Mouse (Mus musculus): ENCODE results near the gene Plch2.

Plch2 gene

GRCm38 (mm10) chr4:154994876-154995275, 61.7 kb downstream of the Plch2 start:
- DNase-seq (ENCODE audit: low spot score in 2 of 2): no peak

- no peak for DNase-seq (ENCODE audit: low spot score in 2 of 2)
Measured at GRCm38 (mm10) chr4:154986750-154987149, 69.8 kb downstream of the Plch2 start.

GRCm38 (mm10) chr4:154986096-154986495, 70.5 kb downstream of the Plch2 start:
- peak in 1 of 2 experiments; percentile 80 for DNase-seq (ENCODE audit: low spot score in 2 of 2)

- DNase-seq (ENCODE audit: low spot score in 2 of 2): no peak
Measured at GRCm38 (mm10) chr4:154985151-154985777, 71.3 kb downstream of the Plch2 start.

- no peak for DNase-seq (ENCODE audit: low spot score in 2 of 2)
Measured at GRCm38 (mm10) chr4:154983767-154984166, 72.8 kb downstream of the Plch2 start.

GRCm38 (mm10) chr4:154982247-154983120, 74.1 kb downstream of the Plch2 start:
- DNase-seq (ENCODE audit: low spot score in 2 of 2): no peak

GRCm38 (mm10) chr4:154981530-154981929, 75.1 kb downstream of the Plch2 start:
- DNase-seq (ENCODE audit: low spot score in 2 of 2): peak in 1 of 2 experiments; percentile 76

GRCm38 (mm10) chr4:154981076-154981475, 75.5 kb downstream of the Plch2 start:
- DNase-seq (ENCODE audit: low spot score in 2 of 2): no peak

- no peak for DNase-seq (ENCODE audit: low spot score in 2 of 2)
Measured at GRCm38 (mm10) chr4:154980110-154980509, 76.5 kb downstream of the Plch2 start.

- DNase-seq (ENCODE audit: low spot score in 2 of 2): no peak
Measured at GRCm38 (mm10) chr4:154974163-154974611, 82.4 kb downstream of the Plch2 start.

- DNase-seq (ENCODE audit: low spot score in 2 of 2): no peak
Measured at GRCm38 (mm10) chr4:154972546-154972945, 84.0 kb downstream of the Plch2 start.

- peak in 1 of 2 experiments; percentile 71 for DNase-seq (ENCODE audit: low spot score in 2 of 2)
Measured at GRCm38 (mm10) chr4:154967173-154967572, 89.4 kb downstream of the Plch2 start.

GRCm38 (mm10) chr4:154965856-154966255, 90.7 kb downstream of the Plch2 start:
- no peak for DNase-seq (ENCODE audit: low spot score in 2 of 2)

GRCm38 (mm10) chr4:154964581-154965235, 91.9 kb downstream of the Plch2 start:
- no peak for DNase-seq (ENCODE audit: low spot score in 2 of 2)

- peak; percentile 71 to 87 for DNase-seq (ENCODE audit: low spot score in 2 of 2)
Measured at GRCm38 (mm10) chr4:154963901-154964580, 92.5 kb downstream of the Plch2 start, which contains the start of gene Pank4. Gene Pank4, plus strand, starts transcription at chr4:154964123.

GRCm38 (mm10) chr4:154963190-154963836, 93.3 kb downstream of the Plch2 start:
- no peak for DNase-seq (ENCODE audit: low spot score in 2 of 2)

- DNase-seq (ENCODE audit: low spot score in 2 of 2): no peak
Measured at GRCm38 (mm10) chr4:154962683-154963082, 93.9 kb downstream of the Plch2 start.

GRCm38 (mm10) chr4:154961911-154962310, 94.7 kb downstream of the Plch2 start:
- DNase-seq (ENCODE audit: low spot score in 2 of 2): no peak

- peak in 1 of 2 experiments; percentile 42 for DNase-seq (ENCODE audit: low spot score in 2 of 2)
Measured at GRCm38 (mm10) chr4:154961226-154961738, 95.3 kb downstream of the Plch2 start.

- DNase-seq (ENCODE audit: low spot score in 2 of 2): peak in 1 of 2 experiments; percentile 72
Measured at GRCm38 (mm10) chr4:154960690-154961225, 95.8 kb downstream of the Plch2 start, which contains the start of gene Hes5. Gene Hes5, plus strand, starts transcription at chr4:154960923.

Measured in cerebellum, postnatal 4 days (tissue).